Mouse (Mus musculus) splenic B cell, adult 2 months (primary cell): ENCODE results near the gene Ankrd40.

Source experiments
- DNase-seq: peaks from one replicate; pipeline ENCODE4 v3.0.0-alpha.2; 2011; ENCODE audit warnings: low read depth, low spot score
- H3K27me3 ChIP-seq: 2 replicates; pipeline ENCODE4 v1.6.1; 2012; ENCODE audit warnings: mild to moderate bottlenecking, low read length, moderate library complexity, mixed read lengths; ENCODE audit not compliant: control insufficient read depth, poor library complexity, insufficient read depth, severe bottlenecking
- H3K36me3 ChIP-seq: 2 replicates; pipeline ENCODE4 v1.6.1; 2012; ENCODE audit warnings: mild to moderate bottlenecking, low read length, moderate library complexity, mixed read lengths; ENCODE audit not compliant: control insufficient read depth, poor library complexity, insufficient read depth, severe bottlenecking

The Ankrd40 gene

GRCm38 (mm10) chr11:94355521-94356217 is 27.9 kb downstream of the Ankrd40 start:
- no peak for DNase-seq

GRCm38 (mm10) chr11:94359168-94359567 is 31.4 kb downstream of the Ankrd40 start:
- no peaks in the 10 kb centered on the region for H3K36me3 ChIP-seq
- no peaks in the 10 kb centered on the region for H3K27me3 ChIP-seq
- no peak for DNase-seq

More at GRCm38 (mm10) chr11:94355521-94356217, 27.9 kb downstream of the Ankrd40 start:
- no peaks in the 10 kb centered on the region for H3K27me3 ChIP-seq
- no peaks in the 10 kb centered on the region for H3K36me3 ChIP-seq

GRCm38 (mm10) chr11:94361166-94361870 is 33.5 kb downstream of the Ankrd40 start:
- H3K27me3 ChIP-seq, result no peaks in the 10 kb centered on the region
- no peaks in the 10 kb centered on the region for H3K36me3 ChIP-seq
- no peak for DNase-seq

GRCm38 (mm10) chr11:94362101-94362500 is 34.3 kb downstream of the Ankrd40 start:
- DNase-seq, result no peak
- Histone ChIP-seq H3K36me3 (no peaks in the 10 kb centered on the region), H3K27me3 (no peaks in the 10 kb centered on the region)

GRCm38 (mm10) chr11:94363690-94364089 is 35.9 kb downstream of the Ankrd40 start:
- Histone ChIP-seq H3K27me3 (no peaks in the 10 kb centered on the region), H3K36me3 (no peaks in the 10 kb centered on the region)
- DNase-seq, result no peak

- H3K27me3 ChIP-seq, result no peaks in the 10 kb centered on the region
- no peaks in the 10 kb centered on the region for H3K36me3 ChIP-seq
- DNase-seq, result no peak
Measured at GRCm38 (mm10) chr11:94365340-94365739, 37.5 kb downstream of the Ankrd40 start.

- DNase-seq, result no peak
- H3K27me3 ChIP-seq, result no peaks in the 10 kb centered on the region
- no peaks in the 10 kb centered on the region for H3K36me3 ChIP-seq
Measured at GRCm38 (mm10) chr11:94369981-94370380, 42.2 kb downstream of the Ankrd40 start.

GRCm38 (mm10) chr11:94370809-94371208 is 43.0 kb downstream of the Ankrd40 start:
- Histone ChIP-seq H3K36me3 (no peaks in the 10 kb centered on the region), H3K27me3 (no peaks in the 10 kb centered on the region)
- no peak for DNase-seq

- H3K36me3 ChIP-seq, result no peaks in the 10 kb centered on the region
- no peak for DNase-seq
- no peaks in the 10 kb centered on the region for H3K27me3 ChIP-seq
Measured at GRCm38 (mm10) chr11:94374276-94374948, 46.6 kb downstream of the Ankrd40 start.

GRCm38 (mm10) chr11:94379061-94379460 is 51.3 kb downstream of the Ankrd40 start:
- no peak for DNase-seq
- no peaks in the 10 kb centered on the region for H3K36me3 ChIP-seq
- no peaks in the 10 kb centered on the region for H3K27me3 ChIP-seq

- no peaks in the 10 kb centered on the region for H3K36me3 ChIP-seq
- DNase-seq, result no peak
Measured at GRCm38 (mm10) chr11:94379736-94380135, 51.9 kb downstream of the Ankrd40 start.

GRCm38 (mm10) chr11:94385977-94386771 is 58.4 kb downstream of the Ankrd40 start:
- Histone ChIP-seq H3K27me3 (no peaks in the 10 kb centered on the region), H3K36me3 (no peaks in the 10 kb centered on the region)
- peak; percentile 47 for DNase-seq

More at GRCm38 (mm10) chr11:94379736-94380135, 51.9 kb downstream of the Ankrd40 start:
- H3K27me3 ChIP-seq, result no peaks in the 10 kb centered on the region

GRCm38 (mm10) chr11:94387756-94388155 is 60.0 kb downstream of the Ankrd40 start:
- Histone ChIP-seq H3K27me3 (no peaks in the 10 kb centered on the region), H3K36me3 (no peaks in the 10 kb centered on the region)
- no peak for DNase-seq

- Histone ChIP-seq H3K27me3 (no peaks in the 10 kb centered on the region), H3K36me3 (no peaks in the 10 kb centered on the region)
- DNase-seq, result no peak
Measured at GRCm38 (mm10) chr11:94389021-94389420, 61.2 kb downstream of the Ankrd40 start.
